Mouse (Mus musculus): ENCODE results near the gene Ptov1.

The Ptov1 gene

GRCm38 (mm10) chr7:44836423-44837053, 33.0 kb downstream of the Ptov1 start:
- peak; percentile 15 for DNase-seq

GRCm38 (mm10) chr7:44836016-44836404, 33.6 kb downstream of the Ptov1 start:
- DNase-seq = no peak

- no peak for DNase-seq
Observed at GRCm38 (mm10) chr7:44835373-44836015, 34.1 kb downstream of the Ptov1 start.

DNA sequence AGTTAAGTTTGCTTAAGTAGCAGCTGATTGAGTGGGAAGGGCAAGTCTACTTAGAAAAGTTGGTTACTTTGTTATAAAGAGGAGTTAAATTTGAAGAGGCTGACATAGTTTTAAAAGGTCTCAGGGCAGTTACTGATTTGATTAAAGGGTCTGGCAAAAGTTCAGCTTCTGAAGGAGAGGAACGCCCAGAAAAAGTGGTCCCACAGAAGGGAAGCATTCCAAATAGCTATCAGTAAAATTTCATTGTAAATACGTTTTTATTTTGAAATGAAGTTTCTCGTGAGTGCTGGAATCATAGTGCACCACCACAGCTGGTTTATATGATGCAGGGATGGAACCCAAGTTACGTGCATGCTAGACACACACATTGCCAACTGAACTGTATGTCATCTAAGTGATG, 36.8 kb downstream of the Ptov1 start:
- DNase-seq = no peak

GRCm38 (mm10) chr7:44828706-44829105, 40.9 kb downstream of the Ptov1 start:
- peak; percentile 5 for DNase-seq

DNA sequence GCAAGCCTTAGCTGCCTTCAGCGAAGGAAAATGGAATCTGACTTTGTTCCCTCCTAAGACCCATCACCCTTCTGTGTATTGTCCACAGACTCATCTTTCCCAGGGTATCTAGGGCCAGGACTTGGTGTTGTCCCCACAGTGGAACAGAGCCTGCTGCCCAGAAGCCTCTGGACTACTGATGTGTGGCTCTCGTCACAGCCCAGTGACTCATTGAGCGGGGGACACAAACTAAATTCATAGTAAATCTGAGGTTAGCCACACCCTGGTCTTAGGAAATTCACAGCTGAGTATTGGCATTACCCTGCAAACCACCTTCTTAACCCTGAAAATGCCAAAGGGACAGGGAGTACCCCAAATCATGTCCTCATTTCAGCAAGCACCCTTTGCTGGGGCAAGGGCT, 42.8 kb downstream of the Ptov1 start:
- no peak for DNase-seq

DNA sequence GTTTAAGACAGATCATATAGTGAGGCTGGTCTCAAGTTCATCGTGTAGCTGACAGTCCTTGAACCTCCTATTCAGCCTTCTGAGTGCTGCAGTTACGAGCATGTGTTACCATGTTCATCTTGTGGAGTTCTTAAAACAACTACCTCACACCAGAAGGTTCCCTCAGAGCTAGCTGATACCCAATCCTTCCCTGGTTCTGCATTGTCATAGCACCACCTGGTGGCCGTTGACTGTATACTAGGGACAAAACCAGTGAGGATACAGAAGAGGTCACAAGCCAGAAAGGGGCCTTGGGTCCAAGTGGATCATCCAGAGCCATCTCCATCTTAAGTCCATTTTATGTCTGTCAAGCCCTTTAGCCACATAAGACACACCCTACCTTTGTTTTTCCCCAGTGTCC, 44.7 kb downstream of the Ptov1 start:
- DNase-seq = peak; percentile 72

GRCm38 (mm10) chr7:44823409-44823808, 46.2 kb downstream of the Ptov1 start:
- DNase-seq = peak; percentile 2

- DNase-seq = no peak
Observed at GRCm38 (mm10) chr7:44821666-44822448, 47.7 kb downstream of the Ptov1 start.

GRCm38 (mm10) chr7:44820525-44820924, 49.1 kb downstream of the Ptov1 start:
- no peak for DNase-seq

DNA sequence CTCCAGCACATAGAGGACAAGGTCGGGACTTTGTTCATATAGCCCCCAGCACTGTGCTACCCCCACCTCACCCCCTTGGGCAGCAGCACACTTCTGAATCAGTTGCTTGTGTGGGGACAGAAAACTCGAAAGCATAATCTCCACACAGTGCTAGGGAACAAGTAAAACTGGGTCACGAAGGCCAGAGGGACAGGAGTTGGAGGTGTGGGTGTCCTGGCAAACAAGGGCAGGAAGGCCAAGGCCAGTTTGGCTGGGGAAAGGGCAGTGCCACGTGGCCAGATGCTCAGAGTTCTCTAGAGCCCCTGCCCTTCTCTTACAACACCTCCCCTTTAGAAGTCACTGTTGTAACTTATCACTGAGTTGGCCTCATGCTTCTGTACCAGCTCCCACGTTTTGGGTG, 49.7 kb downstream of the Ptov1 start:
- peak; percentile 14 for DNase-seq

GRCm38 (mm10) chr7:44819391-44819790, 50.2 kb downstream of the Ptov1 start:
- no peak for DNase-seq

DNA sequence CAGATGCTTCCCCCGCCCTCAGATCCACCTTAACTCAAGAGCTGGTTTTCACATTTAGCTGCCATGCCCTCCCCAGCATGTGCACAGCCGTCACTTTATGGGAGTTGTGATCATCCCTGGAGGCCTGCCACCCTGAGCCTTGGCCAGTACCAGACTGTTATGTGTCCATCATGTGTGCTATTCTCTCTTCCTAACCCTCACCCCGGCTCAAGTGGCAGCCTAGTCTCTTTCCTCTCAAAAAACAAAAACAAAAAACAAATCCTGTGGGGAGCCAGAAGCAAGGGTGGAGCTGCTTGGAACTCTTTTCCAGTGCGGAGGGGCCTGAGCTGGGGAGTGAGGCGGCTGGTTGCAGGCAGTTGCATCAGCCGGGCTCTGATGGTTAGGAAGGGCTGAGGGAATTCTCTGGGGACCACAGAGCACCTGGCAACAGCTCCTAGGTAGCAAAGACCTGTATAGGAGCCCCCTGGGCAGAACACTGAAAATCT, 50.8 kb downstream of the Ptov1 start:
- peak; percentile 45 for DNase-seq

DNA sequence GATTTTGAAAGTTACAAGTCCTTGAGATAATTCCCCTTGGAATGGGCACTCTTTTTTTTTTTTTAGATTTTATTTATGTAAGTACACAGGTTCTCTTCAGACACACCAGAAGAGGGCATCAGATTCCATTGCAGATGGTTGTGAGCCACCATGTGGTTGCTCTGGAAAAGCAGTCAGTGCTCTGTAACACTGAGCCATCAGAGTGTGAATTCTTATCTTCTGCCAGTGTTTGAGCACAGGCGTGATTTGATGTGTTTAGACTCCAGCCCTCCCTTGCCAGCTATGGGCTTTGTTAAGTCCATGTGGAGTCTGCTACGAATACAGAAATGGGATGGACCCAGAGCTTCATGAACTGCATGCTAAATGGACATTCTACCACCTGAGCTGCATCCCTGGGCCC, 51.4 kb downstream of the Ptov1 start:
- DNase-seq = peak; percentile 18

- peak; percentile 9 for DNase-seq
Observed at GRCm38 (mm10) chr7:44817441-44817840, 52.1 kb downstream of the Ptov1 start.

DNA sequence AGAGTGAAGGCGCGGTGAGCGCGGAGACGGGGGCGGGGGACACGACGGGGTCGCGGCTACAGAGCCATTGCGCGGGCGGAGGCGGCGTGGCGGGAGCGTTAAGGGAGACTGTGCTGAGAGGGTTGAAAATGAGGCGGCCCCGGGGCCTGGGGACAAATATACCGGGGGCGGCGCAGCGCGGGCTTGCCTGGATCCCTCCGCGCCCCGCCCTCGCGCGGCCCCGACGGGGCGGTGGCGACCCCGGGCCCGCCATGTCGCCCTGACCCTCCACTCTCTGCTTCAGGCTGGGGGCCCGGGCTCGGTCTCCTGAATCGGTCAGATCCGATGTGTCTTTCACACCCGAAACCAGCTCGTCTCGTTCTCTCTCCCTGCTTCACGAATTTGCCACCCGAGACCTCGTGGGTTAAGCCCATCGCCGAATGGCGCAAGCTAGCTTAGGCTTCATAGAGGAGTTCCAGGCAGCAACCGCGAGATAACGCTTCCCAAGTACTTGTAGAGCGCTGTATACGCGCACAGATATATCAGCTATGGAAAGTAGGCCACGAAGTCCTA, 53.0 kb downstream of the Ptov1 start, which contains the start of gene Atf5:
TSS of gene Atf5 (minus strand) at position 189 of the 552 bp plus-strand sequence.
- no peak for DNase-seq

DNA sequence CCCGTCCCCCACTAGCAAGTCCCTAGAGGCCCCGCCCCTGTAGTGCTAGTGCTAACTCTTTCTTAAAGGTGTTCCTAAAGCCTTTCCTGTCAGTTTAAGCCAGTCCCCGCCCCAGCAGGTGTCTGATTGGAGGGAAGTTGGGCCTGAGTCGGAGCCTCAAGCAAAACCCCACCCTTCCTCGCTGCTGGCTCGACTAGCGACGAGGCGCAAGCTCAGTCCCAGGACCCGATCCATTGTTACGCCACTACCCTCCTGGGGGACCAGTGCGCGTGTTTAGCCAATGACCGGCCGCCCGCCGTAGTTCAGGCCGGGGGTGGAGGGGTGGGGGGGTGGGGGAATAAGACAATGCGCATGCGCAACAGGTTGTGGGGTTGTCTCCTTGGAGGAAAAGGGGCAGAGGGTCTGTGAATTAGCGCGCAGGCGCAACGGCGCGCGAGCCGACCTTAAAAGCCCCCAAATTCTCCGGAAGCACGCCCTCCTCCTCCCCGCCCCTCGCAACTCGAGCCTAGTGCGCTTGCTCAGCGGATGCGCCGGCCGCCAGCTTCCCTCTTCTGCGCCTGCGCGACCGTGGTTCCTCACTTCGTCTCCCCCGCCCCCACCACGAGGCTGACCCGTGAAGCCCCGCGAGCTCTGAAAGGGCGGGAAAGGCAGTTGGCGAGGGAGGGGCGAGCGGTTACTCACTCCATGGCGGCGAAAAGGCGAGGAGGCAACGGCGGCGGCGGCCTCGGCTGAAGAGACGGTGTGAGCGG, 53.7 kb downstream of the Ptov1 start, which contains the start of the genes Nup62 and Il4i1:
TSS of gene Nup62 (plus strand) at position 368 of the 749 bp plus-strand sequence.
TSS of gene Il4i1 (plus strand) at position 667 of the 749 bp plus-strand sequence.
- DNase-seq = peak; percentile 98

GRCm38 (mm10) chr7:44814952-44815553, 54.5 kb downstream of the Ptov1 start:
- peak; percentile 72 for DNase-seq

- no peak for DNase-seq
Observed at GRCm38 (mm10) chr7:44814423-44814822, 55.2 kb downstream of the Ptov1 start.

GRCm38 (mm10) chr7:44813985-44814384, 55.6 kb downstream of the Ptov1 start:
- no peak for DNase-seq

Measured in cerebellum, adult 11-12 months (tissue).